Mouse (Mus musculus) liver, embryonic 15.5 days (tissue): ENCODE results near the gene Rab44. TPM values are rescaled to one million over a fixed set of nuclear protein-coding genes. Genes with fewer than 3 reads are reported as not detected.
"Not testable (repeated sequence)": the region's sequence is repeated elsewhere in the genome, so short reads cannot be mapped to it uniquely, and the experiment has no call there.

Experiments
- ATAC-seq: fragments of 200-750 bp; cut with Nextera tagmentation; 2 replicates; pipeline ENCODE4 v1.8.0; 2017; ENCODE audit warnings: moderate number of reproducible peaks, mild to moderate bottlenecking, moderate library complexity; ENCODE audit not compliant: insufficient read depth
- H3K27ac ChIP-seq: fragments of 300-500 bp; sonication (generic); replicated peaks from 2 replicates; pipeline ENCODE4 v1.5.1; 2015; ENCODE audit warnings: mild to moderate bottlenecking, inconsistent platforms
- H3K27me3 ChIP-seq: fragments of 300-500 bp; sonication (generic); 2 replicates; pipeline ENCODE4 v1.6.1; 2015; ENCODE audit warnings: mild to moderate bottlenecking, inconsistent platforms
- H3K36me3 ChIP-seq: fragments of 300-500 bp; sonication (generic); replicated peaks from 2 replicates; pipeline ENCODE4 v1.6.1; 2015; ENCODE audit warnings: moderate library complexity, mild to moderate bottlenecking, inconsistent platforms
- H3K4me1 ChIP-seq: fragments of 300-500 bp; sonication (generic); replicated peaks from 2 replicates; pipeline ENCODE4 v1.6.1; 2015; ENCODE audit warnings: inconsistent platforms
- H3K4me2 ChIP-seq: fragments of 300-500 bp; sonication (generic); 2 replicates; pipeline ENCODE4 v1.6.1; 2015; ENCODE audit warnings: moderate library complexity, mild to moderate bottlenecking, inconsistent platforms
- H3K4me3 ChIP-seq: fragments of 300-500 bp; sonication (generic); replicated peaks from 2 replicates; pipeline ENCODE4 v1.5.1; 2015; ENCODE audit warnings: mild to moderate bottlenecking, inconsistent platforms
- H3K9ac ChIP-seq: fragments of 300-500 bp; sonication (generic); 2 replicates; pipeline ENCODE4 v1.6.1; 2015; ENCODE audit warnings: moderate library complexity, mild to moderate bottlenecking, inconsistent platforms
- H3K9me3 ChIP-seq: fragments of 300-500 bp; sonication (generic); replicated peaks from 2 replicates; pipeline ENCODE4 v1.6.1; 2016; ENCODE audit warnings: inconsistent platforms
- WGBS: fragments of 180-500 bp; shearing (Covaris S2); methylation state at CpG from one replicate; pipeline ENCODE4 v1.1.7; 2015; ENCODE audit warnings: mixed read lengths; ENCODE audit not compliant: insufficient replicate concordance; 5-methylcytosine and 5-hydroxymethylcytosine counted together
- polyA plus RNA-seq: library from polyadenylated mRNA; unstranded; fragments of >200 nt; fragmentation: Nextera tagmentation; extraction: Ambion mirVana; gene quantifications from 2 replicates; pipeline ENCODE4 v1.2.1, GENCODE M21; 2015

Gene Rab44
- polyA plus RNA-seq: 7.8 and 10.0 TPM in 2 replicates

DNA sequence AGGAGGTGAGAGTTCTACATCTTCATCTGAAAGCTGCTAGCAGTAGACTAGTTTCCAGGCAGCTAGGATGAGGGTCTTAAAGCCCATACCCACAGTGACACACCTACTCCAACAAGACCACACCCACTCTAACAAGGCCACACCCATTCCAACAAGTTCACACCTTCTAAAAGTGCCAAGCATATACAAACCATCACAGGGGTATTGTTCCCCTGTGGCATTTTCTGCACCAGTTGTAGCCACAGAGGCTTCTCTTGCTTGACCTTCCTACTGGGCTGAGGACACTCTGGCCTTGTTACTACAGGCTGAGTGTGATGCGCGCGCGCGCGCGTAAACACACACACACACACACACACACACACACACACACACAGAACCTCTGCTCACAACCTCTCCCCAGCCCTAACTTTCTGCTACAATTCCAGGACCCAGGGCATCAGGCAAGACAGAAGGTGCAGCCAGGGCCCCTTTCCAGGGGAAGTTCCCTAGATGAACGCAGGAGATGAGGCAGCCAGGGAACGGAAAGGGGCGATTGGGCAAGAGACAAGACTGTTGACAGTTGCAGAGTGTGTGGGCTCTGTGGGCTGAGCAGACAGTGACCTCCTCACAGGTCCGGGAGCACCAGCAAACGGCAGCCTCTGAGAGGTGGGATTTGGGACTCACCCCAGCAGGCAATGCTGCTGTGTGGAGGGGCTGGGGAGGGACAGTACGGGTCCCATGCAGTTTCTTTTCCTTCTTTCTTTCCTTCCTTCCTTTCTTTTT, at the start of gene Rab44:
TSS of gene Rab44 (plus strand) at position 555 of the 762 bp plus-strand sequence.
- no peaks in the 10 kb centered on the region for H3K9me3 ChIP-seq
- peak within 1 kb of the TSS; percentile 31 for H3K4me3 ChIP-seq
- H3K4me1 ChIP-seq: 0 out of 2 replicates have a peak, but pooled peaks cover 3% of the 10 kb centered on the region
- ATAC-seq: no peak
- 0 out of 2 replicates have a peak within 1 kb of the TSS, but pooled peaks have one; percentile 24 for H3K27ac ChIP-seq
- peak within 1 kb of the TSS; percentile 29; the same call in 1 of the 2 replicates for H3K4me2 ChIP-seq
- H3K27me3 ChIP-seq: no peaks in the 10 kb centered on the region
- 38% methylated on average over 13 of the region's 13 CpGs for WGBS
- H3K36me3 ChIP-seq: no peaks in the 10 kb centered on the region
- H3K9ac ChIP-seq: no peak within 1 kb of the TSS

DNA sequence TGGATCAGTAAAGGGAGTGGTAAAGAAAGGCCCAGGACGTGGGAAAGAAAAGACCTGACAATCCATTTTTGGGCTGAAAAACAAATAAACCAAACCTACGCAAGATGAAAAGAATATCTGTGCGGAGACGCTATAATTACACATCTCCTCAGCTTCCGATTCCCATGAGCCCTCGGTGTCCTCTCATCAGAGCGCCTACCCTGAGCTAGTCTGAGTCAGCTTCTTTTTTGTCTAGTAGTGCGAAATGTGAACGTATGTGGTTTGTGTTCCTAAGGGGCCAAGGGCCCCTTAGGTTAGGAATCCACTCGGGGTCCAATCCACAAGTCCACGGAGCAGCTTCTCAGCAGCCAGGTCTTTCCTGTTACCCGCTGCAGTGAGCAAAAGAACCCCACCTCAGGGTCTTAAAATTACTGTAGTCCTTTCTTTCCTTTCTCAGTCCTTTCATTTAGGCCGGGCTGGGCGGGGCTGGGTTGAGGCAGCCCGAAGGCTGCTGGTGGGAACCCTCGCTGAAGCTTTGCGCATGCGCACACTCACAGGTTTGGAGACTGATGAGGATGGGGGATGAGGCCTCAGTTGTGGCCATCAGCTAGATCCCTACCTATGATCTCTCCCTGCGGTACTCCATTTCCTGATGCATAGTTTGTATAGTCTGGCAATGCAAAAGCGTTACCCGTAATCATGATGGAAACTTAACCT, 48.6 kb upstream of the Rab44 start:
- Histone ChIP-seq H3K27me3 (no peaks in the 10 kb centered on the region), H3K4me3 (no peak overlapping the region), H3K4me2 (no peak overlapping the region), H3K9ac (no peak overlapping the region), H3K27ac (no peak overlapping the region), H3K36me3 (no peaks in the 10 kb centered on the region), H3K9me3 (no peaks in the 10 kb centered on the region), H3K4me1 (peaks cover 5% of the 10 kb centered on the region)
- no peak for ATAC-seq
- WGBS: 70% methylated on average over 21 of the region's 21 CpGs

DNA sequence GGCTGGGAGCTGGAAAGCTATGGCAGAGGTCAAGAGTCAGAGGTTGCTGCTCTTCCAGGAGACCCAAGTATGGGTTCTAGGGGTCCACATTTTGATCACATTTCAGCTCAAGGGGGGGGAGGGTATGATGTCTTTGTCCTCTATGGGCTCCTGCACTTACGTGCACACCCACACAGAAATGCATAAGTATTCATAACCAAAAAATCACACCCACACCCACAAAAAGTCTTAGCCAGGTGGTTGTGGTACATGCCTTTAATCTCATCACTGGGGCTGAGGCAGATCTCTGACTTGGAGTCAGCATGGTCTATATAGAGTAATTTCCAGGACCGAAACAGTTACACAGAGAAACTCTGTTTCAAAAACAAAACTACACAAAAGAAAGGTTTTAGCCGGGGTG, 48.0 kb upstream of the Rab44 start:
- Histone ChIP-seq H3K4me1 (peaks cover 3% of the 10 kb centered on the region), H3K4me2 (no peak overlapping the region), H3K4me3 (no peak overlapping the region), H3K27ac (no peak overlapping the region), H3K27me3 (no peaks in the 10 kb centered on the region), H3K36me3 (no peaks in the 10 kb centered on the region), H3K9ac (no peak overlapping the region), H3K9me3 (no peaks in the 10 kb centered on the region)
- ATAC-seq: no peak
- whole genome bisulfite sequencing: 67% methylated on average over 3 of the region's 3 CpGs

DNA sequence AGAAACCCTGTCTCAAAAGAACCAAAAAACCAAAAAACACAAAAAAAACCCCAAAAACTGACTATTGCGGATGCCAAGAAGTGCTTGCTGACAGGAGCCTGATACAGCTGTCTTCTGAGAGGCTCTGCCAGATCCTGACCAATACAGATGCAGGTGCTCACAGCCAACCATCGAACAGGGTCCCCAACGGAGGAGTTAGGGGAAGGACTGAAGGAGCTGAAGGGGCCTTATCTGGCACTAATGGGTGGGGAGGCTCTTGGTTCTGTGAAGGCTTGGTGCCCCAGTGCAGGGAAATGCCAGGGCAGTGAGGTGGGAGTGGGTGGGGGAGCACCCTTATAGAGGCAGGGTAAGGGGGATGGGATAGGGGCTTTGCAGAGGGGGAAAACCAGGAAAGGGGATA, 46.5 kb upstream of the Rab44 start:
- not testable (repeated sequence) for H3K9me3 ChIP-seq, H3K4me2 ChIP-seq, H3K9ac ChIP-seq, H3K4me1 ChIP-seq, H3K27me3 ChIP-seq, ATAC-seq, H3K27ac ChIP-seq, H3K36me3 ChIP-seq, H3K4me3 ChIP-seq
- WGBS: 39% methylated on average over 3 of the region's 3 CpGs

DNA sequence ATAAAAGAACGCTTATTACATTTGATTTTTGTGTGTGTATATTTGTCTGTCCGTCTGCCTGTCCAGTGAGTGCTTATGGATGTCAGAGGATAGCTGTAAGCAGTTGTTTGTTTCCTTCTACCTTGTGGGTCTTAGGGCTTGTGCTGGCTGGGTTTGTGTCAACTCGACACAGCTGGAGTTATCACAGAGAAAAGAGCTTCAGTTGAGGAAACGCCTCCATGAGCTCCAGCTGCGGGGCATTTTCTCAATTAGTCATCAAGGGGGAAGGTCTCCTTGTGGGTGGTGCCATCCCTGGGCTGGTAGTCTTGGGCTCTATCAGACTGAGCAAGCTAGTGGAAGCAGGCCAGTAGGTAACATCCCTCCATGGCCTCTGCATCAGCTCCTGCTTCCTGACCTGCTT, 46.1 kb upstream of the Rab44 start:
- Histone ChIP-seq H3K4me2 (no peak overlapping the region), H3K36me3 (no peaks in the 10 kb centered on the region), H3K9ac (no peak overlapping the region), H3K27me3 (0 out of 2 replicates have a peak, but pooled peaks cover 5% of the 10 kb centered on the region), H3K4me3 (no peak overlapping the region), H3K27ac (no peak overlapping the region), H3K4me1 (peaks cover 2% of the 10 kb centered on the region), H3K9me3 (no peaks in the 10 kb centered on the region)
- ATAC-seq: no peak
- 40% methylated on average over 5 of the region's 5 CpGs for WGBS

GRCm38 (mm10) chr17:29069063-29069462, 44.9 kb upstream of the Rab44 start:
- no peak for ATAC-seq
- Histone ChIP-seq H3K4me1 (peaks cover 6% of the 10 kb centered on the region), H3K9me3 (no peaks in the 10 kb centered on the region), H3K4me3 (no peak overlapping the region), H3K4me2 (no peak overlapping the region), H3K9ac (no peak overlapping the region), H3K27ac (no peak overlapping the region), H3K27me3 (0 out of 2 replicates have a peak, but pooled peaks cover 8% of the 10 kb centered on the region), H3K36me3 (no peaks in the 10 kb centered on the region)
- WGBS: 70% methylated on average over 10 of the region's 10 CpGs

DNA sequence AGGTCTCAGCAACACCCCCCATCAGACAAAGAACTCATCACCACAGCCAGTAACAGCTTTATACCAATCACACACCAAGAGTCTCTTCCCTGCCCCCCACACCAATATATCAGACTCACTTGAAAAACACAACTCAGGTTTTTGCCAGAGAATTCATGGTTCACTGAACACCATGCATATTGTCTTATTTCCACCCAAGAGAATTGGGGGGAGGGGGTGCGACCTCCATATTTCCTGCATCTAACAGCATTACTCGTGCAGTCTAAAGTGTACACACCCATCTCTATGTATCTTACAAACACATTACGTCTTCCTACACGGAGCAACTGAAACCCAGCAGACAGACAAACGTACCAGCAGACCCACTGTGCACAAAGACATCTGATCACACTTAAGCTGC, 42.1 kb upstream of the Rab44 start:
- H3K4me3 ChIP-seq: no peak overlapping the region
- 52% methylated on average over 5 of the region's 5 CpGs for WGBS
- H3K9me3 ChIP-seq: no peaks in the 10 kb centered on the region
- H3K36me3 ChIP-seq: no peaks in the 10 kb centered on the region
- H3K4me1 ChIP-seq: peaks cover 6% of the 10 kb centered on the region
- H3K4me2 ChIP-seq: no peak overlapping the region
- ATAC-seq: no peak
- no peak overlapping the region for H3K9ac ChIP-seq
- no peak overlapping the region for H3K27ac ChIP-seq
- H3K27me3 ChIP-seq: peaks cover 14% of the 10 kb centered on the region

DNA sequence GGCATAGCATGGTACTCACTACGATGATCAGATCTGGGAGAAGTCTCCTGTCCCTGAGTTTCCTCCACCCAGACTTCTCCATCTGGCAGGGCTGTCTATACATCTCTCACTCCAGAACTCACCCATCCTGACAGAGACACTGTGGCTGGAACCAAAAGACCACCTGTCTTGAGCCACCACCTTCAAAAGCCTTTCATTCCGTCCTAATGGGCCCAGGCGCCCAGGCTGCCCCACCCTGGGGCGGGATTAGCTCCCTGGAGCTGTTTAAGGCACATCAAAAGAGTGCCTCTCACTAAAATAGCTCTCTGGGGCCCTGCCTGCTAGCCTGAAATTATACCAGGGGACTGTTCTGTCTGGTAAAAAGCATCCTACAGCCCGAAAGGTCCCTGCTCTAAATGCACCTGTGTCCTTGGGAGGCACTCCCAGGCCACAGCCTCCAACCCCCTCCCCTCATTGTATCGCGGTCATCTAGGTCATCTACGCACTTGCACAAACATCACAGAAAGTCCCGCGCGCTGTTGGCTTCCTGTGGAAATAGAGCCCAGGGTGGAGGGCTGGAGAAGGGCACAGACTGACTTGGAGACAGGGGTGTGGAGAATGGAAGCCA, 41.1 kb upstream of the Rab44 start:
- Histone ChIP-seq H3K4me2 (no peak overlapping the region), H3K4me3 (no peak overlapping the region), H3K9me3 (no peaks in the 10 kb centered on the region), H3K27ac (no peak overlapping the region), H3K27me3 (peaks cover 21% of the 10 kb centered on the region), H3K4me1 (peaks cover 6% of the 10 kb centered on the region), H3K36me3 (no peaks in the 10 kb centered on the region), H3K9ac (no peak overlapping the region)
- 23% methylated on average over 11 of the region's 11 CpGs for WGBS
- no peak for ATAC-seq

GRCm38 (mm10) chr17:29073313-29073712, 40.6 kb upstream of the Rab44 start:
- no peak for ATAC-seq
- no peak overlapping the region for H3K27ac ChIP-seq
- no peak overlapping the region for H3K4me3 ChIP-seq
- H3K36me3 ChIP-seq: no peaks in the 10 kb centered on the region
- no peak overlapping the region for H3K9ac ChIP-seq
- 40% methylated on average over 5 of the region's 5 CpGs for WGBS
- no peak overlapping the region for H3K4me2 ChIP-seq
- peaks cover 26% of the 10 kb centered on the region for H3K27me3 ChIP-seq
- H3K4me1 ChIP-seq: peaks cover 9% of the 10 kb centered on the region
- no peaks in the 10 kb centered on the region for H3K9me3 ChIP-seq

GRCm38 (mm10) chr17:29074085-29074484, 39.9 kb upstream of the Rab44 start:
- WGBS: 53% methylated on average over 13 of the region's 13 CpGs
- Histone ChIP-seq H3K9ac (no peak overlapping the region), H3K4me2 (no peak overlapping the region), H3K4me1 (peaks cover 15% of the 10 kb centered on the region), H3K4me3 (no peak overlapping the region), H3K9me3 (no peaks in the 10 kb centered on the region), H3K36me3 (no peaks in the 10 kb centered on the region), H3K27me3 (peaks cover 34% of the 10 kb centered on the region), H3K27ac (no peak overlapping the region)
- no peak for ATAC-seq

DNA sequence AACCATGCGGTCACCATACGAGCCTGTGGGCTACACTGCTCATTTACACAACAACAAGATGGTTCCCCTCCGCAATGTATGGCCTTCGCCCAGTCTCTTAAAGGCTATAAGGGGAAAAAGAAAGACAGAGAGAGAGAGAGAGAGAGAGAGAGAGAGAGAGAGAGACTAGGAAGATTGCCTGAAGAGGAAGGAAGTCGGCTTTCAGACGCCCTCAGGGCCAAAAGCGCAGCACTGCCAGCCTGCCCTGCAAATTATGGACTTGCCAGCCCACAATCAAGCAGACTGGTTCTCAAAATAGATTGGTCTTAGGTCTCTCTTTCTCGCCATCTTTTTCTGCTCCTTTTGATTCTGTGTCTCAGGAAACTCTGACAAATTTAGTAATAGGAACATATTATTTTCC, 37.7 kb upstream of the Rab44 start:
- Histone ChIP-seq H3K36me3 (no peaks in the 10 kb centered on the region), H3K27ac (no peak overlapping the region), H3K4me1 (peaks cover 21% of the 10 kb centered on the region), H3K9me3 (no peaks in the 10 kb centered on the region), H3K27me3 (peaks cover 56% of the 10 kb centered on the region), H3K9ac (no peak overlapping the region), H3K4me3 (no peak overlapping the region), H3K4me2 (no peak overlapping the region)
- 44% methylated on average over 8 of the region's 8 CpGs for WGBS
- no peak for ATAC-seq
